In the genomic region with DNA sequence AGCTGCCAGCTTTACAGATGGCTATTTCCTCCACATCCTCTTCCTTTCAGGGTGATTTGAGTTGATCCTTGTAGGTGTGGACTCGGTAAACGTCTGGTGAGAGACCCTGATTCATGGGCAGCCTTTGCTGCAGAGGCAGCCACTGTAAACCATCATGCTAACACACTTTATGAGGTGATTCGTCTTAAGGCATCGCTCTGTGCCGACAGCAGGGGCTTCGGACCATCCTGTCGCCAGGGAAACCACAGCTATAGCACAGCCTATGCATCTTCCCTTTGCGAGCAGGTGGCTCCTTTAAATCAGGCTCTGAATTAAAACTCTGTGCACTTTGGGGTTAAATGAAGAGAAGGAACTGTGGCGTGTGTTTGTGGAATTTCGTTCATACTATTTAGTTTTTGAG, we compare ENCODE assay signal across 15 mouse cellular contexts.
"Had no signal": no experiment of that assay in that cellular context is flagged by ENCODE, and none has a peak within 500 bp of the region (broad histone marks: within the 10 kb centered on the region; RNA-seq: fewer than 3 reads in every experiment).

No protein-coding gene starts in this region.

- H3K9ac ChIP-seq: limb, embryonic 13.5 days; liver, embryonic 14.5 days had no signal

- DNase-seq: kidney, adult 11 months; kidney, adult 9 months; kidney, postnatal 36 days; layer of hippocampus, adult 9-11 months; layer of hippocampus, postnatal 36 days; lung, adult 18-20 months; lung, postnatal 36 days; retina, postnatal 1 day; right cerebral cortex, postnatal 4 days; thymus, postnatal 36 days had no signal

- H3K27me3 ChIP-seq: limb, embryonic 13.5 days had no signal

- H3K4me3 ChIP-seq: limb, embryonic 13.5 days; myocyte had no signal

- H3K9me3 ChIP-seq: limb, embryonic 13.5 days had no signal

- H3K36me3 ChIP-seq: limb, embryonic 13.5 days had no signal

- H3K27ac ChIP-seq: kidney, postnatal 0 days; limb, embryonic 13.5 days; liver, embryonic 14.5 days had no signal

- H3K4me2 ChIP-seq: limb, embryonic 13.5 days; midbrain, embryonic 11.5 days had no signal
